Mouse (Mus musculus) embryo, embryonic 11 days (tissue): ENCODE results near the gene Kctd2.
A peak's percentile ranks its signal among the peaks of the same experiment; 100 is the strongest.

Experiments
- DNase-seq: peaks from one replicate; pipeline ENCODE4 v3.0.0-alpha.2; 2015

The Kctd2 gene

DNA sequence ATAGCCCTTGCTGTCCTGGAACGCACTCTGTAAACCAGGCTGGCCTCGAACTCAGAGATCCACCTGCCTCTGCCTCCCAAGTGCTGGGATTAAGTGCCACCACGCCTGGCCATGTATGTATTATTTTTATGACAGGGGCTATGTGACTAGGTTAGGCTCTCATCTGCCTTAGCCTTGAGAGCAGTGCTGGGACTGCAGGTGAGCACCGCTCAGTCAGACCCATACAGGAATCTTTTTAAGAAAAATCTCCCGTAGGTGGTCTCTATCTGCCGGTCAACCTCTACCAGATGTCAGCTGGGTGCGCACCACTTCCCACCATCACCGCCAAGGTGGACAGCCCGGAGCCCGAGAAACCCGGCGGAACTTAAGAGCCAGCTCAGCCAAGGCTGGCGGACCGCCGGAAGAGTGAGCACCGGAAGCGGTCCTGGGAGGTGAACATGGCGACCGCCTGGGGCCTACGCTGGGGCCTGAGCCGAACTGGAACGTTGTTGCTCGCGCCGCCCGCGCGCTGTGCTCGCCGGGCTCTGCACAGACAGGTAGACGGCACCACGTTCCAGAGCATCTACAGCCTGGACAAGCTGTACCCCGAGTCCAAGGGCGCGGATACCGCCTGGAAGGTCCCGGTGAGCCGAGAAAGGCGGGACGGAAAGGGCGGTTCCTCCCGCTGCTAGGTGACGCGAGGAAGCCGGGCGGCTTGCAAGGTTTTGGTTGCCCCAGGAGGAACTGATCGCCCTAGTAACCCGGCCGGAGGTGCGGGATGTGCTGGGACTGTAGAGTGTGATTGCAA lies 16.4 kb upstream of the Kctd2 start, which contains the start of gene Mrpl58:
TSS of gene Mrpl58 (plus strand) at position 415 of the 787 bp plus-strand sequence.
- DNase-seq: peak; percentile 95

DNA sequence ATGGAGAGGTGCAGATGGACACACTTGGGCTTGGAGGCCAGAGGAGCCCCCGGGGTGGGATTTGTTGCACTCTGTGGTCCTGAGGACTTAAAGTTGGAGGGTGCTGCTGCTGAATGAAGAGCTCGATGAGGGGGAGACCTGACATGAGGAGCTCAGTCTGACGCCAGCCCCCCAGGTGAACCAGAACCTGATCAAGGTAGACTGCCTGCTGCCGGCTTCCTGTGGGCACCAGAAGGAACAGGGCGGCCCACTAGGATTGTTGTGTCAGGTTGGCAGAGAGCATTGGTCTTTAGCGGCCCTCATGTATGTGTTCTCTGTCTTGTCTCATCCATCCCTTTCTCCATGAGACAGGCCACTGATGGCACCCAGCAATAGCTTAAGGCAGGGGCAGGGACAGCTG lies 14.2 kb upstream of the Kctd2 start:
- no peak for DNase-seq

DNA sequence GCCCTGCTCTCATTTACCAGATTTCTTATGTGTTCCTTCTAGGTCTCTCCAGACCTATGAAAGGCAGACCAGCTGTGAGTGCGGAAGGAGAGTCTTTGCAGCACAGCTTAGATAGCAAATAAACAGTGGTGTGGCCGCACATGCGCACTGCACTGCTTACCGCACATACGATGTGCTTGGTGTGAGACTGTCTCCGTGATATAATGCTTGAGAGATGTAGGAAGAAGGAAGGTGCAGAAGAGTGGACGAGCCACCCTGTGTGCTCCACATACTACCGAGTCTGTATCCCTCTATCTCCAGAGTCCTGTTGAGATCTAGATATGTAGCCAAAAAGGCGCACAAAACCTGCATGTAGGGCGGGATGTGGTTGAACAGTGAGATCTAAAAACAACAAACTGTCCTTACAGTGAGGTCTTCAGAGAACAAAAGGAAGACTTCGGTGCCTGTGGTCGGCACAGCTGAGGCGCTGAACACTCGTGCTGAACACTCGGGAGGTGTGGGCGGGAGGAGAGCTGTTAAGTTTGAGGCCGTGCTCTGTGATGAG lies 13.0 kb upstream of the Kctd2 start:
- no peak for DNase-seq

DNA sequence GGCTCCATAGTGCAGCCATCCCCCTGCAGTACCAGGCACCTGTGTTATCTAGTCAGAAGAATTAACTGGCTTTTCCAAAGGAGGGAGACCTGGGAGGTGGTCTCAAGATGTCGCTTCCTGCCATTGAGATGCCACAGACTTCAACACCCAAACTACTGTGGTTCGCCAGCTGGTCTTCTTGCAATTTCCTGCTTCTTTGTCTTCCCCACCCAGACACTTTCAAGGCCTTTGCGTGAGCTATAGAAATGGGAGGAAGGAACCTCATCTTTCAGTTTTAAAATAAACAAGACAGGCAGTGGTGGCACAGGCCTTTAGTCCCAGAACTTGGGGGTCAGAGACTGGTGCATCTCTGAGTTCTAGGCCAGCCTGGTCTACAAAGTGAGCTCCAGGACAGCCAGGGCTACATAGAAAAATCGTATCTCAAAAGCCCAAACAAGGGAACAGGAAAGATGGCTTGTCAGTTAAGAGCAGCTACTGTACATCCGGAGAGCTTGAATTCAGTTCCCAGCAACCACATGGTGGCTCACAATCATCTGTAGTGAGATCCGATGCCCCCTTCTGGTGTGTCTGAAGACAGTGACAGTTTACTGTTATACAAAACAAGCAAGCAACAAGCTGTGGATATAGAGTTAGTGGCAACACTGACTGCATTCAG lies 11.5 kb upstream of the Kctd2 start:
- DNase-seq: no peak

DNA sequence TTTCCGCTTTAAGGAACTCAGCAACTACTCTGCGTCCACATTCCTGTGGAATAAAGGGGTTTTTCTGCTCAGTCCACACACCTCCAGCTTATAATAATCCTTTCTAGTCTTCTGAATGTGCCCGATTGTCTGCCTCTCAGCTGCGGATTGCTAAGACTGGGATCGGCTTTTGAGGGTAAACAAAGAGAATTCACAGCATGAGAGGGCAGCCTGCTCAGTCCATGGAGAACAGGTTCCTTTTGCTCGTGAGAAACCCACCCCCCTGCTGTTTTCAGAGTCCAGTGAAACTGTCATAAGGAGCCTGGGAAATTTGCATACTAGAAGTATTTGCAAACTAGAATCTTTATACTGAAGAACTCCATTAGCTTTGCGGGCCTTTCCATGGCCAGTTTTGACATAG lies 10.4 kb upstream of the Kctd2 start:
- DNase-seq: peak; percentile 60

DNA sequence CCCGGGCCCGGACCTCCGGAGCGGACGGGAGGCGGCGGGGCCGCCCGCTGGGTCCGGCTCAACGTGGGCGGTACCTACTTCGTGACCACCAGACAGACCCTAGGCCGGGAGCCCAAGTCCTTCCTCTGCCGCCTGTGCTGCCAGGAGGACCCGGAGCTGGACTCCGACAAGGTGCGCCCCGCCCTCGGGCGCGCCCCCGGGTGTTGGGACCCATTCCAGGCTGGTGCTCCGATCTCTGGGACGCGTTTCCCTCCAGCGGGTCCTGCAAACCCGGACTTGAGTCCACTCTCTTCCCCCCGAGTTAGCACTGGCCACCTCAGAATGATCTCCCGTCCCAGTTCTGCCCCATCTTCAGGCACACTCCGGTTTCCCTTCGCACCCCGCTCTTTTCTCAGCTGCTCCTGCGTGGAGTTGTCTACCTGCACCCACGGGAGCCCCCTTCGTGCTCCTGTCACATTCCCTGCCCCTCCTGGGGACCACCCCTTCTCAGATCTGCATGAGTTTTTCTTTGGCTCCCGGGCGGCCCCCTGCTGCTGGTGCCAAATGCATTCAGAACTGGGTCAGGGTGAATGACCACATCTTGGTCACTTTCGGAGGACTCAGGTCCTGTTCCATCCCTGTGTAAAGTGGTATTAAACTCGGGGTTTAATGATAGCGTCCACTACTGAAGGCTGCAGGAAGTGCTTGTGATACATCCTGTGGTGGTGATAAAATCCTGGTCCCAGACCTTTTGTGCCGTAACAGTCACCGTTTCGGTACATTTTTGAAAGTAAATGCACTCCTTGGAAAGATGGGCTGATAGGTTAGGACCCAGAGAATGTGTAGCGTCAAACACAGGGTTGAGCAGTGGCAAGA lies 635 bp downstream of the Kctd2 start:
- DNase-seq: peak; percentile 70

DNA sequence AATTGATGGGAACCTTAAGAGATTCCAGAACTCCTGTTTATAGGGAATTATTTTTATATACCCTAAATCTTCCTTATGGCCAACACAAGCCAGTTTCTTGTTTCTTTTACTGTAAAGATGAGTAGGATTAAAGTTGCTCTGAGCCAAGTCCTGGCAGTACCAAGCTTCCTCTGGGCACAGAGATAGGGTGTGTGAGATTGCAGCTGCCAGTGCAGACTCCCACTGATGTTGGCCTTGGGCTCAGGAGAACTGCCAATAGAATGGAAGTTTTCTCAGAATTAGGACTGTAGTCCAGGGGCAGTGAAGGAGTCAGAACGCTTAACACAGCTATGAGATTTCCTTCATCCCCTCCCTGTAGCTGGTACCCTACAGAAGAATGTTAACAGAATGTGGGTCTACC lies 1.4 kb downstream of the Kctd2 start:
- no peak for DNase-seq

DNA sequence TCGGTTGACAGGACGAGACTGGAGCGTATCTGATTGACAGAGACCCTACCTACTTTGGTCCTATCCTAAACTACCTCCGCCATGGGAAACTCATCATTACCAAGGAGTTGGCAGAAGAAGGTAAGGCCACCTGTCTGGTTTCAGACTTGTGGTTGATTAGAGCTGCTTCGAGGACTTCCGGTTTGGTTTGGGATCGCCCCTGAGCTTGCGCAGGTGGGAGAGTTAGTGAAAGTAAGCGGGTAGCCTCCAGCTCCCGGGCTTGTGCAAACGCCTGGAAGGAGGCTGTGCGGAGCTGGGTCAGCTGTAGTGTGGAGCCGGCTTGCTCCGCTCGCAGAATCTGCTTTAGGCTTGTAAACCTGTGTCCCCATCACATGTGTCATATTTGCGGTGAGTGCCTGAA lies 2.0 kb downstream of the Kctd2 start:
- no peak for DNase-seq

DNA sequence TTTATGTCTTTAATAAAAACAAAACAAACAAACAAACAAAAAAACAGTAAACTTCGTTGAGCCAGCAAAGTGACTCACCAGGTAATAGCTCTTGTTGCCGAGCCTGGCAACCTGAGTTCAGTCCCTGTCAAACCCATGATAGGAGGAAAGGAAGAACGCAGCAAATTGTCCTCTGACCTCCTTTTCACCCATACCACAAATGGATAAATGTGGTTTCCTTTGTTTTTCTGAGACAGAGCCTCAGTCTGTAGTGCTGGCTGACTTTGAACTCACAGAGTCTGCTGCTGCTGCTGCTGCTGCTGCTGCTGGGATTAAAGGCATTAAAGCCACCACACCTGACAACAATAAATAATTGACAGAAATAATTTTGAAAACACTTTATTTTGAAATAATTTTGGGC lies 3.2 kb downstream of the Kctd2 start:
- DNase-seq: no peak

DNA sequence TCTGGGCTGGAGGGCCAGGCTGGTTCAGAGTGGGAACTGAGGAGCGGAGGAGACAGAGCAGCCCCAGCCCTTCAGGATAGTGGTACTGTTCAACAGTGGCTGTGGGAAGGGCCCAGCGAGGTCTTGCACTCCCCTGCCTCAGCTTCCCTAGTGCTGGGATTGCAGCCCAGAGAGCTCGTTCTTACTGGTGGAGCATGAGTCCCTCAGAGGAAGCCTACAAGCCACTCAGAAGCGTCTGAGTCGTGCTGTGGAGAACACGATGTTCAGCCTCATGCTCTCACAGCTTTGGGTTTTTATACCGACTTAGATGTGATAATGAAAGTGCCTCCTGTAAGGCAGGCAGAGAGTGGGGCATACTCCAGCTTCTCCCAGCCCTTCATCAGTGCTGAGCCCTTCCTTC lies 4.7 kb downstream of the Kctd2 start:
- DNase-seq: no peak

DNA sequence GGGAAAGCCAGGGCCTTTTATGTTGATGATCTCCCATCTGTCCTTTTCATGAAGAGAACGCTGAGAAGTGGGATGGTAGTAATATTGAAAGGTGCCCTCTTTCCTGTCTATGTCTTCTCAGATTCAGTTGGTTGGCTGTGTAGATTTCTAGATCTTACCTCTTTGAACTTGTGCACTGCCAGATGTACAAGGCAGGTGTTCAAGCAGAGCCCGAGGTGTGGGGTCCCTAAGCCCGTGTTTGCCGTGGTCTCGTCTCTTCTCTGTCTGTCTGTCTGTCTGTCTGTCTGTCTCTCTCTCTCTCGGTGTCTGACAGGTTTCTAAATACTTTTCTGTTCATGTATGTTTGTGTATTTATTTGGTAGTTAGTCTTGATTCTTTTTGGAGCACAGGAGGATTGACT lies 5.7 kb downstream of the Kctd2 start:
- no peak for DNase-seq

DNA sequence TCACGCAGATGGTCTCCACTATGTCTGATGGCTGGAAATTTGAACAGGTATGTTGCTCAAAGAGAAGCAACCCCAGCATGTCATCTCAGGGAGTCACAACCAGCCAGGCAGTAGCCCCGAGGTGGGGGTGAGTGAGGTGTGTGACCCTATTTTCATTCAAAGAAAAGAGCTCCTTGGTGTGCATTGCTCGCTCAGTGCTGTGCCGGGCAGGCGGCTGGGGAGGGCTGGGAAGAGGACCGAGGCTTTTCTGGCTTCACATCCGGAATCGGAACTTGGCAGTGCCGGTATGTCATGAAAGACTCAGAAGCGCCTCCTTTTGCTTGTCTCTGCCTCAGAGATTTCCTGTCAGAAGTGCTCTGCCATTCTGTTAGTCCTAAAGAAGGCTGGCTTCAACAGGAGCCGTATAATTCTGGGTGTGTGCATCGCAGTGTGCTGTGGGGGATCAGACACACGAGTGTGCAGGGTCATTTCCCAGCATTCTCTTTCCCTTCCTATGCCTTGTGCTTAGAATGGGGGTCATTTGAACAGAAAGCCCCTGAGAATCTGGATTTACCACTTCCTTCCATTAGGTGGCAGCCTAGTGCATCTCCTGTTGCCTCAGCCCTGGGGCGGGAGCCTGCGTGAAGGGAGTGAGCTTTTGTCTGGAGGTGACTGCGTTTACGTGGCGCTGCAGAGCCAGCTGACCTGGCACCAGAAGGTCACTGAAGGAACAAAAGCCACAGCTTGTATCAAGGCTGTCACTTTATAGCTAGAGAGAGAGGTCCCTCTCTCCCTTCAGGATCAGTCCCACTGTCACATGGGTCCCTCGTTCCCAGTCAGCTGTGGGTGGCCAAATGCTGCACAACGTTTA lies 7.8 kb downstream of the Kctd2 start:
- peak; percentile 93 for DNase-seq

DNA sequence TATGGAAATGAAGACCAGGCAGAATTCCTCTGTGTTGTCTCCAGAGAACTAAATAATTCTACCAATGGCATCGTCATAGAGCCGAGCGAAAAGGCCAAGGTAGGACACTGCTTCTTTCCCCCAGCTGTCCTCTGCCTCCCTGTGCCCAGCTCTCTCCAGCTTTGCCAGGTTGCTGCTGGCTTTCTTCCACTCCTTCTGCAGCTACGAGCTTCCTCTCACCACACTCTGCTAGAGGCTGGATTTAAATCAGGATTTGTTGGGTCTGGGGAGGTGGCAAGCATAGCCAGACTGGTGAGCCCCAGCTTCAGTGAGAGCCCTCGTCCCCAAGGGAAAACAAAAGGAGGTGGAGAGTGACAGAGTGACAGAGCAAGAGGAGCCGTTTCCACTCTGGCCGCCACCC lies 9.4 kb downstream of the Kctd2 start:
- DNase-seq: no peak

DNA sequence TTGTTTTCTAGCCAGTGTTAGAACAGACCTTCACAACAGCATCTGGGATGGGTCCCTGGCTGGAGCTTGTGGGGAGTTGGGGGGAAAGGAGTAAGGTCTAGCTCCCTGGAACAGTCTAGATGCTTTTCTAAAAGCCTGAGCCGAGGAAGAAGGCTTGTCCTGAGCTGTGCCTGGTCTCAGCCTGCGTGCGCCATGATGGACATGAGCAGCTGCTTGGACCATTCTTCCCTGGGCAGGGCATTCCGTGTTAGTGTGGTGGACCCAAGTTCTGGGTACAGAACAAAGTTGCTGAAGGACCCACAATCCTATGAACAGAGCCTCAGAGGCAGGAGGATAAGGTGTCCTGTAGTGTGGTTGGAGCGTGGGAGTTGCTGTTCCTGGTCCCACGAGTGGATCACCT lies 10.6 kb downstream of the Kctd2 start:
- DNase-seq: no peak

DNA sequence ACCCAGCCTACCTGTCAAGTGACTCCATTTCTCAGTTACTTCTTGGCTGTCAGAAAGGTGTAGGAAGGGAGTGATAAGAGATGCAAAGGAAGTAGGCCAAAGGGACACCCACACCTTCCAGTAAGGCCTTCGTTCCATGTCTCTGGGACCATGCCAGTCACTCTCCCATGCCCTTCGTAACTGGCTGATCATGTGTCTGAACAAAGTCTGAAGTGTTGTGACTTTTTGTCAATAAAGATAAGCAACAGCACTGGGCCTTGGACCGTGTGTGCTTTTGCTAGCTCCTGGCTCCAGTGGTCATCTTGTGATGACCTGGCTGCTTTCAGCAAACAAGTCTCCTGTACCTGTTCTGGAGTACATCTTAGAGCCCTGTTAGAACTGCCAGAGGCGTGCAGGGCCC lies 12.9 kb downstream of the Kctd2 start:
- no peak for DNase-seq

DNA sequence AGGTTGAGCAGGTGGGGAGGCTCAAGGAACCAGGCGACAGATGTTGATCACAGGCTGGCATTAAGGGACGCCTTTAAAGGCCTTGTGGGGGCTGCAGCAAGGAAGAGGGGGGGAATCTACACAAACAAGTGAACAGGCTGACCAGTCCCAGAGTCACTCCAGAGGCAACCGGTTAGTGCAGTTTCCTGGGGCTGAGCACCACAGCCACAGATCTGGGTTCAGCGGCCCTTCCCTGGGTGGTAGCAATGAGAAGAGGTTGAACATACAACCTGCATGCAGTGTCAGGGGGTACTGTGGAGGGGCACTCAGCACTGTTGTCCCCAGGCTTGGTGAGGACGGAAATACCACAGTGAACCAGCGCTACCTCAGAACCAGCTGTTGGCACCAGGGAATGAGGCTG lies 13.4 kb downstream of the Kctd2 start:
- no peak for DNase-seq

DNA sequence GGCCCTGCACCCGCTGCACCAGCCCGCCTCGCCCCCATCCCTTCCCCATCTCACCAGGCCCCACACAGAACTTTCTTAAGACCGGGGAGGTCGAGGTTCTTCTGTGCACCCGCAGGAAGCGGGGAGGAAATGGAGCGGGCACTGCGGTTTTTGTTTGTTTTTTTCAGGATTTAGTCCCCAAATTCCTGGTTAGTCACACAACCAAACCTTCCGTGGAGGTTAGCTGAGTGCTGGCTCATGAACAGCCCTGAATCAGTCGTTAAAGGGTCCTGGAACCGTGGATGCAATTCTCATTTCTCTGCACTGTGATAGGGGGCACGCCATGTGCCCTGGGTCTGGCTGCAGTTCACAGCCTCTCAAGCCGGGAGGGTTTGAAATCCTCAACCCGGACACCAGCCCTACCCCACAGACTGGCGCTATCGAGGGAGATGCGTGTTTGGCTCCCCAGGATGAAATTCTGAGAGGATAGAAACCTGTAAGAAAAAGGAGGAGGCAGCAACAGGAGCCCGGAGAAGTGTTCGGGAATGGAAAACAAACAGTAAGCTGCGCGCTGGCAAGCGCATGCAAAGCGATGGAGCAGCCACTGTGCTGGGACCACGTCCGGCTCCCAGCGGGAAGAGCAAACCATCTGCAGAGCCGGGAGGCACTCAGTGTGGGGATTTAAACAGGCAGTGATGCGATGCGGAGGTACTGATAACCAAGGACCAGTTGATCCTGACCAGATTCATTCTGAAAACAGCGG lies 15.8 kb downstream of the Kctd2 start:
- peak; percentile 79 for DNase-seq

DNA sequence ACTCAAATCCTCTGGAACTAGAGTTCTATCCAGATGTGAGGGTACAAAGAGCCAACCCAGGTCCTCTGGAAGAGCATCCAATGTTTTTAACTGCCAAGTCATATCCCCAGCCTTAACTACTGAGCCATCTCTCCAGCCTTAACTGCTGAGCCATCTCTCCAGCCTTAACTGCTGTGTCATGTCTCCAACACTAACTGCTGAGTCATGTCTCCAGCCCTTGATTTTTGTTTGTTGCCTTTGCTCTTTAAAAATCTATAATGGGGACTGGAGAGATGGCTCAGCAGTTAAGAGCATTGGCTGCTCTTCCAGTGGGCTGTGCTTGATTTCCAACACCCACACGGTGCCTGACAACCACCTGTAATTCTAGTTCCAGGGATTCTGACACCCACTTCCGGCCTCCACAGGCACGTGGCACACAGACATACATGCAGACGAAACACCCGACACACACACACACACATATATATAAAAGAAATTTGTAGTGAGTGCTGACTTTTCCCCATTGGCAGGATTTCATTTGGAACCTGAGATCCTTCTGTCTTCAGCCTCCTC lies 17.7 kb downstream of the Kctd2 start:
- DNase-seq: no peak

DNA sequence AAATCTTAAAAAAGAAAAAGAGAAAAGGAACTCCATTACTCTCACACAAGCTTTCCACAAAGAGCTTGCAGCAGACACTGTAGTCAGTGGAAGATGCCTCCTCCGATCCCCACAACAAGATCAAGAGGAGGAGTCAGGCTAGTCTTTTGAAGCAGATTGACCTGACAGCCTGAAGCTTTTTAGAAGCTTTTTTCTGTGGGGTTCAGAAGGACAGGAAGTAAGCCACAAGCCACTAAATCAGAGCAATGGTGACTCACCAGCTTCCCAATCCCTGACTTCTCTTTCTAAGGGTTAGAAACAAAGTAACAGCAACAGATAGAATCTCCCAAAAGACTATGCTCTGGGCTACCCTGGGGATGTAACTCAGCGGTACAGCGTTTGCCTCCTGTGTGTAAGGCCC lies 19.4 kb downstream of the Kctd2 start:
- no peak for DNase-seq

DNA sequence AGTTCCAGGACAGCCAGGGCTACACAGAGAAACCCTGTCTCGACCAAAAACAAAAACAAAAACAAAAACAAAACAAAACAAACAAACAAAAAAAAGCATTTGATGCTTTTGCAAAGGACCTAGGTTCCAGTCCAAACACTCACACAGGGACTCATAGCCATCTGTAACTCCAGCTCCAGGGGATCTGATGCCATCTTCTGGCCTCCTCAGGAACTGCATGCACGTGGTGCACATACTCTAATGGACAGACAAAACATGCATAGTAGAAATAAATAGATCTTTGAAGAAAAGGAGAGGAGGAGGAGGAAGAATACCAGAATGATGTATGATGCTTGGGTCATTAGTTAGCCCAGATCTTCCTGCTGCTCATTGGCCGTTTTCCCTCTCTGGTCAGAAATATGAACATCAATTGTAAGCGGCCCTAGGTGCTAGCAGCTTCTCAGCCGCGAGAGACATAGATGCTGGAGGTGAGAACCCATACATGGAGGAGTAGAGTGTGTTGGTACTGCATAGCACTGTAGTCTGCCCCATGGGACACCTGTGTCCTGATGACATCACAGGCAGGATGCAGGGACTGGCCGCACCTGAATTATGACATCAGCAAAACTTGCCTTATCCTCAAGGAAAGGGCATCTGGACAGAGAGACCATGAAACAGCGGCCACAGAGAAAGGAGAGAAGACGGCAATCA lies 20.1 kb downstream of the Kctd2 start, which contains the start of gene Trim80:
TSS of gene Trim80 (plus strand) at position 640 of the 690 bp plus-strand sequence.
- no peak for DNase-seq

DNA sequence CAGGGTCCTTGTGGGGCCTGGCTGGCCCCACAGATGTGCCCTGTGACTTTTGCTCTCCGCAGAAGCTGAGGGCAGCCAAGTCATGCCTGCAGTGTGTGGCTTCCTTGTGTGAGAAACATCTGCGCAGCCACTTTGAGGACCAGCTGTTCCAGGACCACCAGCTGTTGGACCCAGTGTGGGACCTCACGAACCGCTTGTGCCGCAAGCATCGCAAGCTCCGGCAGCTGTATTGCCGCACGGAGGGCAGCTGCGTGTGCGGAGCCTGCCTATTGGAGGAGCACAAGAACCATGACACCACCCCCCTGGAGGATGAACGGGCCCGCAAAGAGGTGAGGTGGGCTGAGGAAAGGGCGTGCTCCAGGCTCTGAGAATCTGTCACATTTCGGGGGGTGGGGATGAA lies 21.5 kb downstream of the Kctd2 start:
- no peak for DNase-seq
